Mouse (Mus musculus) kidney, adult 2 months (tissue): ENCODE results near the gene Mogs.

ENCODE experiments used
- CTCF ChIP-seq: fragments of 200-500 bp; conservative IDR thresholded peaks from 2 replicates; pipeline ENCODE4 v1.5.1; 2011; ENCODE audit warnings: low read depth, mild to moderate bottlenecking, control low read depth, low read length, moderate library complexity, mixed read lengths; ENCODE audit not compliant: insufficient read depth, insufficient read length
- POLR2A ChIP-seq: fragments of 200-500 bp; IDR thresholded peaks from one replicate; pipeline ENCODE4 v1.6.1; 2011; ENCODE audit warnings: low read depth, low read length, control low read depth

GRCm38 (mm10) chr6:83118369-83118768, 3.1 kb downstream of the Mogs start:
- TF ChIP-seq POLR2A (no peak), CTCF (no peak)
